Mouse (Mus musculus) liver, embryonic 14.5 days (tissue): Measurements from ENCODE around the gene Cldn20. TPM values are rescaled to one million over a fixed set of nuclear protein-coding genes. Genes with fewer than 3 reads are reported as not detected.

ENCODE experiments used
- ATAC-seq: fragments of 200-750 bp; cut with Nextera tagmentation; 2 replicates; pipeline ENCODE4 v1.8.0; 2017; ENCODE audit warnings: moderate number of reproducible peaks, mild to moderate bottlenecking, moderate library complexity; ENCODE audit not compliant: insufficient read depth
- DNase-seq, 3 experiments: peaks; one replicate each; pipeline ENCODE4 v3.0.0-alpha.2; 2012 to 2013; ENCODE audit warnings: low read depth in 3 of 3, low spot score in 3 of 3
- H3K27ac ChIP-seq: fragments of 300-500 bp; sonication (generic); 2 replicates; pipeline ENCODE4 v1.5.1; 2014; ENCODE audit warnings: moderate library complexity, mild to moderate bottlenecking, control low read depth, inconsistent platforms
- H3K27me3 ChIP-seq: fragments of 300-500 bp; sonication (generic); 2 replicates; pipeline ENCODE4 v1.6.1; 2014; ENCODE audit warnings: mild to moderate bottlenecking, low read length, moderate library complexity; ENCODE audit not compliant: control insufficient read depth, insufficient read depth
- H3K36me3 ChIP-seq: fragments of 300-500 bp; sonication (generic); replicated peaks from 2 replicates; pipeline ENCODE4 v1.6.1; 2014; ENCODE audit warnings: low read depth; ENCODE audit not compliant: control insufficient read depth, insufficient read depth
- H3K4me1 ChIP-seq, 2 experiments: fragments of 200-500 bp in 1 of 2; fragments of 300-500 bp in 1 of 2; sonication (generic) in 1 of 2; replicated peaks; 2 replicates each; pipeline ENCODE4 v1.6.1; 2012 to 2014; ENCODE audit warnings: antibody characterized with exemption in 1 of 2, inconsistent platforms in 1 of 2, low read length in 1 of 2; ENCODE audit not compliant: control insufficient read depth in 2 of 2, insufficient read depth in 2 of 2
- H3K4me2 ChIP-seq: fragments of 300-500 bp; sonication (generic); 2 replicates; pipeline ENCODE4 v1.6.1; 2014; ENCODE audit warnings: low read depth, mild to moderate bottlenecking, control low read depth, moderate library complexity
- H3K4me3 ChIP-seq, 2 experiments: fragments of 200-500 bp in 1 of 2; fragments of 300-500 bp in 1 of 2; sonication (generic) in 1 of 2; 2 replicates each; pipeline ENCODE4 v1.5.1; 2012 to 2014; ENCODE audit warnings: low read depth in 2 of 2, low read length in 2 of 2, mild to moderate bottlenecking in 2 of 2, control low read depth in 1 of 2, inconsistent platforms in 1 of 2, moderate library complexity in 1 of 2; ENCODE audit not compliant: insufficient read depth in 1 of 2
- H3K9ac ChIP-seq: fragments of 300-500 bp; sonication (generic); replicated peaks from 2 replicates; pipeline ENCODE4 v1.6.1; 2014; ENCODE audit warnings: mild to moderate bottlenecking, control low read depth, moderate library complexity
- H3K9me3 ChIP-seq: fragments of 300-500 bp; sonication (generic); 2 replicates; pipeline ENCODE4 v1.6.1; 2016; ENCODE audit warnings: low read length, mixed read lengths; ENCODE audit not compliant: control insufficient read depth
- CTCF ChIP-seq: IDR thresholded peaks from 2 replicates; pipeline ENCODE4 v1.5.1; 2016; ENCODE audit warnings: antibody characterized with exemption, low read depth, control low read depth
- EP300 ChIP-seq: IDR thresholded peaks from 2 replicates; pipeline ENCODE4 v1.6.1; 2016; ENCODE audit warnings: antibody characterized with exemption, low read depth
- WGBS: fragments of 180-500 bp; shearing (Covaris S2); extraction: QIAGEN DNeasy Blood & Tissue Kit; methylation state at CpG from one replicate; pipeline ENCODE4 v1.1.7; 2014; ENCODE audit not compliant: insufficient replicate concordance; 5-methylcytosine and 5-hydroxymethylcytosine counted together
- polyA plus RNA-seq, 2 experiments: library from polyadenylated mRNA; depleted of rRNA in 1 of 2; stranded (reverse) in 1 of 2; unstranded in 1 of 2; fragments of >200 nt; fragmentation: Nextera tagmentation in 1 of 2; extraction: Ambion mirVana in 1 of 2; gene quantifications; 2 replicates each; pipeline versions ENCODE4 v1.2.1 to v1.2.3; 2012 to 2014

The Cldn20 gene
- polyA plus RNA-seq, 2 experiments: 0.13 TPM; not detected in 1

- no peak overlapping the region for H3K27ac ChIP-seq
- H3K9me3 ChIP-seq: no peaks in the 10 kb centered on the region
- no peaks in the 10 kb centered on the region for H3K27me3 ChIP-seq
- no peaks in the 10 kb centered on the region for H3K4me1 ChIP-seq
- no peak overlapping the region for H3K4me3 ChIP-seq
- DNase-seq: no peak
- H3K9ac ChIP-seq: no peak overlapping the region
- 60% methylated on average over 1 of the region's 1 CpGs for WGBS
- H3K36me3 ChIP-seq: no peaks in the 10 kb centered on the region
- ATAC-seq: no peak
- no peak overlapping the region for H3K4me2 ChIP-seq
- TF ChIP-seq EP300: no peak
- no peak for TF ChIP-seq CTCF
Measured at GRCm38 (mm10) chr17:3505711-3506110, 26.6 kb upstream of the Cldn20 start.

- Histone ChIP-seq H3K9me3 (no peaks in the 10 kb centered on the region), H3K9ac (no peak overlapping the region), H3K27me3 (no peaks in the 10 kb centered on the region), H3K36me3 (no peaks in the 10 kb centered on the region), H3K27ac (no peak overlapping the region), H3K4me1 (no peaks in the 10 kb centered on the region), H3K4me2 (no peak overlapping the region), H3K4me3 (no peak overlapping the region)
- WGBS: 50% methylated on average over 8 of the region's 8 CpGs
- ATAC-seq (no peak), DNase-seq (no peak)
- TF ChIP-seq EP300: no peak
- TF ChIP-seq CTCF: no peak
Measured at GRCm38 (mm10) chr17:3506508-3506907, 25.8 kb upstream of the Cldn20 start.

- H3K36me3 ChIP-seq: no peaks in the 10 kb centered on the region
- 13% methylated on average over 1 of the region's 1 CpGs for WGBS
- no peaks in the 10 kb centered on the region for H3K27me3 ChIP-seq
- H3K9ac ChIP-seq: no peak overlapping the region
- no peak overlapping the region for H3K4me3 ChIP-seq
- H3K27ac ChIP-seq: no peak overlapping the region
- TF ChIP-seq CTCF (peak; percentile 84), EP300 (no peak)
- no peaks in the 10 kb centered on the region for H3K9me3 ChIP-seq
- DNase-seq (no peak), ATAC-seq (peak; percentile 51; the same call in 1 of the 2 replicates)
- no peak overlapping the region for H3K4me2 ChIP-seq
- H3K4me1 ChIP-seq: no peaks in the 10 kb centered on the region
Measured at GRCm38 (mm10) chr17:3509841-3510240, 22.5 kb upstream of the Cldn20 start.

- Histone ChIP-seq H3K27me3 (no peaks in the 10 kb centered on the region), H3K4me1 (no peaks in the 10 kb centered on the region), H3K4me3 (no peak overlapping the region), H3K9ac (no peak overlapping the region), H3K4me2 (no peak overlapping the region), H3K27ac (no peak overlapping the region), H3K36me3 (no peaks in the 10 kb centered on the region), H3K9me3 (no peaks in the 10 kb centered on the region)
- DNase-seq: no peak
- TF ChIP-seq CTCF (no peak), EP300 (no peak)
- WGBS: 59% methylated on average over 5 of the region's 5 CpGs
- no peak for ATAC-seq
Measured at GRCm38 (mm10) chr17:3514316-3514715, 18.0 kb upstream of the Cldn20 start.

GRCm38 (mm10) chr17:3515851-3516250 lies 16.5 kb upstream of the Cldn20 start:
- no peaks in the 10 kb centered on the region for H3K4me1 ChIP-seq
- WGBS: 76% methylated on average over 8 of the region's 8 CpGs
- no peak overlapping the region for H3K4me2 ChIP-seq
- no peaks in the 10 kb centered on the region for H3K36me3 ChIP-seq
- no peak overlapping the region for H3K9ac ChIP-seq
- H3K9me3 ChIP-seq: no peaks in the 10 kb centered on the region
- no peak overlapping the region for H3K27ac ChIP-seq
- DNase-seq (no peak), ATAC-seq (no peak)
- H3K4me3 ChIP-seq: no peak overlapping the region
- no peaks in the 10 kb centered on the region for H3K27me3 ChIP-seq
- no peak for TF ChIP-seq CTCF
- no peak for TF ChIP-seq EP300
